Mouse (Mus musculus): Measurements from ENCODE around the gene Gm12355. TPM values are rescaled to one million over a fixed set of nuclear protein-coding genes. Genes with fewer than 3 reads are reported as not detected.

The Gm12355 gene
- polyA plus RNA-seq, 1 experiment = not detected

GRCm38 (mm10) chr11:98602090-98602690, 23.3 kb downstream of the Gm12355 start:
- no peak overlapping the region for H3K27ac ChIP-seq (ENCODE audit: insufficient read depth, low read length)
- WGBS = 11% methylated on average over 20 of the region's 20 CpGs
- H3K4me3 ChIP-seq (ENCODE audit: extremely low read depth, insufficient read depth, insufficient read length) = no peak overlapping the region
- no peaks in the 10 kb centered on the region; the same call in 1 of the 2 replicates for H3K4me1 ChIP-seq (ENCODE audit: control insufficient read depth, insufficient read depth, insufficient read length)
- no peaks in the 10 kb centered on the region for H3K36me3 ChIP-seq (ENCODE audit: control insufficient read depth, insufficient read depth, low read length)
- TF ChIP-seq POLR2A (IDR thresholded peaks at IDR 0.05; ENCODE audit: low read depth, low read length) (no peak), CTCF (IDR thresholded peaks at IDR 0.05; ENCODE audit: extremely low read depth, insufficient read depth, insufficient read length, insufficient replicate concordance) (no peak)
- DNase-seq (ENCODE audit: low read depth in 1 of 2, low spot score in 2 of 2) = no peak
- 0 out of 2 replicates have a peak, but pooled peaks cover 2% of the 10 kb centered on the region for H3K27me3 ChIP-seq (ENCODE audit: control insufficient read depth, insufficient read depth, low read length)

- Histone ChIP-seq H3K27me3 (ENCODE audit: control insufficient read depth, insufficient read depth, low read length) (0 out of 2 replicates have a peak, but pooled peaks cover 2% of the 10 kb centered on the region), H3K36me3 (ENCODE audit: control insufficient read depth, insufficient read depth, low read length) (no peaks in the 10 kb centered on the region), H3K4me3 (ENCODE audit: extremely low read depth, insufficient read depth, insufficient read length) (no peak overlapping the region), H3K4me1 (ENCODE audit: control insufficient read depth, insufficient read depth, insufficient read length) (no peaks in the 10 kb centered on the region; the same call in 1 of the 2 replicates), H3K27ac (ENCODE audit: insufficient read depth, low read length) (no peak overlapping the region)
- WGBS = 32% methylated on average over 18 of the region's 18 CpGs
- TF ChIP-seq CTCF (IDR thresholded peaks at IDR 0.05; ENCODE audit: extremely low read depth, insufficient read depth, insufficient read length, insufficient replicate concordance) (no peak), POLR2A (IDR thresholded peaks at IDR 0.05; ENCODE audit: low read depth, low read length) (no peak)
- DNase-seq (ENCODE audit: low read depth in 1 of 2, low spot score in 2 of 2) = no peak
Observed at GRCm38 (mm10) chr11:98599291-98599690, 26.2 kb downstream of the Gm12355 start.

DNA sequence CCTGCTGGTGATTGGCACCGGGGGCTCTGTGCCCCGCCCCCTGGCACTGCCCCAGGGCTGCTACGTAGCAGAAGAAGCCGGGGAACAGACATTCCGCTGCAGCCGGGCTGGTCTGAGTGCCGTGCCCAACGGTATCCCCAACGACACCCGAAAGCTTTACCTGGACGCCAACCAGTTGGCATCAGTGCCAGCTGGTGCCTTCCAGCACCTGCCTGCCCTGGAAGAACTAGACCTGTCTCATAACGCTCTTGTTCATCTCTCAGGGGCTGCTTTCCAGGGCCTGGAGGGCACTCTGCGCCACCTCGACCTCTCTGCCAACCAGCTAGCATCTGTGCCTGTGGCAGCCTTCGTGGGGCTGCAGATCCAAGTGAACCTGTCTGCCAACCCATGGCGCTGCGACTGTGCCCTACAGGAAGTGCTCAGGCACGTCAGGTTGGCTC, 26.6 kb downstream of the Gm12355 start:
- no peaks in the 10 kb centered on the region for H3K36me3 ChIP-seq (ENCODE audit: control insufficient read depth, insufficient read depth, low read length)
- H3K4me1 ChIP-seq (ENCODE audit: control insufficient read depth, insufficient read depth, insufficient read length) = no peaks in the 10 kb centered on the region; the same call in 1 of the 2 replicates
- TF ChIP-seq CTCF (IDR thresholded peaks at IDR 0.05; ENCODE audit: extremely low read depth, insufficient read depth, insufficient read length, insufficient replicate concordance) (no peak), POLR2A (IDR thresholded peaks at IDR 0.05; ENCODE audit: low read depth, low read length) (no peak)
- H3K27me3 ChIP-seq (ENCODE audit: control insufficient read depth, insufficient read depth, low read length) = 0 out of 2 replicates have a peak, but pooled peaks cover 2% of the 10 kb centered on the region
- no peak for DNase-seq (ENCODE audit: low read depth in 1 of 2, low spot score in 2 of 2)
- H3K27ac ChIP-seq (ENCODE audit: insufficient read depth, low read length) = no peak overlapping the region
- WGBS = 68% methylated on average over 18 of the region's 18 CpGs
- no peak overlapping the region for H3K4me3 ChIP-seq (ENCODE audit: extremely low read depth, insufficient read depth, insufficient read length)

DNA sequence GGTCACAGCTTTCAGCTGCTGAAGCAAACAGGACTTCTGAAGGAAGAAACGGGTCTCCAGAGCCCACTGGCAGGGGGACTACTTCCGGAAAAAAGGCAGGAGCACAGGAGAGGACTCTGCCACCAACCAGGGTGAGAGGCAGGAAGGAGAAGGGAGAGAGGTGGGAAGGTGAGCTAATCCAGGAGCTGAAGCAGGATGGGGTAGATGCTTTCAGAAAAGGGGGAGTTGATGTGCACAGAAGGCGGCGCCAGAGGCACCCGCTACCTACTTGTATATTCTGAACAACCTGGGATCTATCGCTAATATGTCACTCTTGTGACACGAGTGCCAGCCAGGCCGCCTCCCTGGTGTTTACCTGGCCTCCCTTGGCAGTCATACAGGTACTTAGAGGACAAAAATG, 27.5 kb downstream of the Gm12355 start, which contains the start of gene Lrrc3c:
Gene Lrrc3c, plus strand, starts transcription at position 301 of the 400 bp plus-strand sequence.
- H3K4me1 ChIP-seq (ENCODE audit: control insufficient read depth, insufficient read depth, insufficient read length) = no peaks in the 10 kb centered on the region; the same call in 1 of the 2 replicates
- H3K4me3 ChIP-seq (ENCODE audit: extremely low read depth, insufficient read depth, insufficient read length) = no peak within 1 kb of the TSS
- TF ChIP-seq CTCF (IDR thresholded peaks at IDR 0.05; ENCODE audit: extremely low read depth, insufficient read depth, insufficient read length, insufficient replicate concordance) = no peak
- no peak for TF ChIP-seq POLR2A (IDR thresholded peaks at IDR 0.05; ENCODE audit: low read depth, low read length)
- no peak within 1 kb of the TSS for H3K27ac ChIP-seq (ENCODE audit: insufficient read depth, low read length)
- DNase-seq (ENCODE audit: low read depth in 1 of 2, low spot score in 2 of 2) = no peak
- 95% methylated on average over 8 of the region's 8 CpGs for WGBS
- no peaks in the 10 kb centered on the region for H3K36me3 ChIP-seq (ENCODE audit: control insufficient read depth, insufficient read depth, low read length)
- H3K27me3 ChIP-seq (ENCODE audit: control insufficient read depth, insufficient read depth, low read length) = 0 out of 2 replicates have a peak, but pooled peaks cover 2% of the 10 kb centered on the region

DNA sequence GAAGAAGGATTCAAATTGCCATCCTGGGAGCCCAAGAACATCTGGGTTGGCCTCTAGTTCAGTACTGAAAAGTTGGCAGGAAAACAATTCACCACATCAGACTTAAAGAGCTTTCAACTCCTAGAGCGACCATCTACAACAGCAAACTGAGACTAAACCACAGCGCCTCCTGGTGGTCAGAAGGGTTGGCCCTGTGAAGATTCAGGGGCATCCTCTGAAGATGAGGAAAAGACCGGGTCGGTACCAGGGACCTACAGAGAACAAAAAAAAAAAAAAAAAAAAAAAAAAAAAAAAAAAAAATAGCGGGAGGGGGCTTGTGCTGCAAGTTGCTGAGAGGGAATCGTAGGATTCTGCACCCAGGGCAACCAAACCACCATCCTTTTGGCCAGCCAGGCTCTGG, 28.1 kb downstream of the Gm12355 start:
- H3K4me1 ChIP-seq (ENCODE audit: control insufficient read depth, insufficient read depth, insufficient read length) = no peaks in the 10 kb centered on the region; the same call in 1 of the 2 replicates
- DNase-seq (ENCODE audit: low read depth in 1 of 2, low spot score in 2 of 2) = peak; percentile 71
- TF ChIP-seq CTCF (IDR thresholded peaks at IDR 0.05; ENCODE audit: extremely low read depth, insufficient read depth, insufficient read length, insufficient replicate concordance) (peak; percentile 80; the same call in 1 of the 2 replicates), POLR2A (IDR thresholded peaks at IDR 0.05; ENCODE audit: low read depth, low read length) (no peak)
- no peaks in the 10 kb centered on the region for H3K36me3 ChIP-seq (ENCODE audit: control insufficient read depth, insufficient read depth, low read length)
- H3K27ac ChIP-seq (ENCODE audit: insufficient read depth, low read length) = no peak overlapping the region
- H3K4me3 ChIP-seq (ENCODE audit: extremely low read depth, insufficient read depth, insufficient read length) = no peak overlapping the region
- H3K27me3 ChIP-seq (ENCODE audit: control insufficient read depth, insufficient read depth, low read length) = 0 out of 2 replicates have a peak, but pooled peaks cover 2% of the 10 kb centered on the region
- WGBS = 25% methylated on average over 6 of the region's 6 CpGs

GRCm38 (mm10) chr11:98595955-98596354, 29.5 kb downstream of the Gm12355 start:
- no peak for TF ChIP-seq CTCF (IDR thresholded peaks at IDR 0.05; ENCODE audit: extremely low read depth, insufficient read depth, insufficient read length, insufficient replicate concordance)
- no peak for TF ChIP-seq POLR2A (IDR thresholded peaks at IDR 0.05; ENCODE audit: low read depth, low read length)
- no peak overlapping the region for H3K27ac ChIP-seq (ENCODE audit: insufficient read depth, low read length)
- H3K4me3 ChIP-seq (ENCODE audit: extremely low read depth, insufficient read depth, insufficient read length) = no peak overlapping the region
- no peaks in the 10 kb centered on the region for H3K36me3 ChIP-seq (ENCODE audit: control insufficient read depth, insufficient read depth, low read length)
- WGBS = 81% methylated on average over 3 of the region's 3 CpGs
- DNase-seq (ENCODE audit: low read depth in 1 of 2, low spot score in 2 of 2) = no peak
- no peaks in the 10 kb centered on the region; the same call in 1 of the 2 replicates for H3K4me1 ChIP-seq (ENCODE audit: control insufficient read depth, insufficient read depth, insufficient read length)
- H3K27me3 ChIP-seq (ENCODE audit: control insufficient read depth, insufficient read depth, low read length) = 0 out of 2 replicates have a peak, but pooled peaks cover 2% of the 10 kb centered on the region

GRCm38 (mm10) chr11:98595473-98595872, 30.0 kb downstream of the Gm12355 start:
- 52% methylated on average over 10 of the region's 10 CpGs for WGBS
- Histone ChIP-seq H3K27me3 (ENCODE audit: control insufficient read depth, insufficient read depth, low read length) (no peaks in the 10 kb centered on the region), H3K4me3 (ENCODE audit: extremely low read depth, insufficient read depth, insufficient read length) (no peak overlapping the region), H3K4me1 (ENCODE audit: control insufficient read depth, insufficient read depth, insufficient read length) (no peaks in the 10 kb centered on the region; the same call in 1 of the 2 replicates), H3K27ac (ENCODE audit: insufficient read depth, low read length) (no peak overlapping the region), H3K36me3 (ENCODE audit: control insufficient read depth, insufficient read depth, low read length) (no peaks in the 10 kb centered on the region)
- TF ChIP-seq CTCF (IDR thresholded peaks at IDR 0.05; ENCODE audit: extremely low read depth, insufficient read depth, insufficient read length, insufficient replicate concordance) (no peak), POLR2A (IDR thresholded peaks at IDR 0.05; ENCODE audit: low read depth, low read length) (no peak)
- no peak for DNase-seq (ENCODE audit: low read depth in 1 of 2, low spot score in 2 of 2)

Data from spleen, adult 2 months (tissue).